Mouse (Mus musculus) erythroblast, embryonic 14.5 days (primary cell): Measurements from ENCODE around the gene Macrod1. TPM values are rescaled to one million over a fixed set of nuclear protein-coding genes. Genes with fewer than 3 reads are reported as not detected.

Experiments used
- H3K27me3 ChIP-seq: 2 replicates; pipeline ENCODE4 v1.6.1; 2012; ENCODE audit warnings: inconsistent platforms; ENCODE audit not compliant: control insufficient read depth
- H3K36me3 ChIP-seq: 2 replicates; pipeline ENCODE4 v1.6.1; 2012; ENCODE audit warnings: mild to moderate bottlenecking, inconsistent platforms; ENCODE audit not compliant: control insufficient read depth
- H3K4me1 ChIP-seq: 2 replicates; pipeline ENCODE4 v1.6.1; 2012; ENCODE audit warnings: inconsistent platforms; ENCODE audit not compliant: control insufficient read depth
- H3K4me3 ChIP-seq: replicated peaks from 2 replicates; pipeline ENCODE3; 2012; ENCODE audit warnings: moderate library complexity, mild to moderate bottlenecking, inconsistent platforms
- H3K9me3 ChIP-seq: 2 replicates; pipeline ENCODE4 v1.6.1; 2012; ENCODE audit warnings: low read length, inconsistent platforms, mixed read lengths; ENCODE audit not compliant: control insufficient read depth
- GATA1 ChIP-seq: IDR thresholded peaks from 2 replicates; pipeline ENCODE4 v1.6.1; 2012; ENCODE audit warnings: low read length, inconsistent platforms, mixed read lengths
- TAL1 ChIP-seq: IDR thresholded peaks from 3 replicates; pipeline ENCODE4 v1.6.1; 2012; ENCODE audit warnings: low read length, inconsistent platforms, mixed read lengths
- polyA plus RNA-seq: library from polyadenylated mRNA; stranded (reverse); fragments of >175 nt; gene quantifications from 2 replicates; pipeline ENCODE4 v1.2.3, GENCODE M21; 2012

Gene Macrod1
- polyA plus RNA-seq, 1 experiment = 2.0 TPM

GRCm38 (mm10) chr19:7140856-7141421 is 84.3 kb downstream of the Macrod1 start:
- H3K4me3 ChIP-seq = no peak overlapping the region
- no peaks in the 10 kb centered on the region for H3K9me3 ChIP-seq
- peaks cover 63% of the 10 kb centered on the region for H3K27me3 ChIP-seq
- no peak for TF ChIP-seq GATA1
- TF ChIP-seq TAL1 = no peak
- H3K36me3 ChIP-seq = no peaks in the 10 kb centered on the region
- peaks cover 20% of the 10 kb centered on the region for H3K4me1 ChIP-seq

- TF ChIP-seq GATA1 (no peak), TAL1 (no peak)
- Histone ChIP-seq H3K4me3 (no peak overlapping the region), H3K9me3 (no peaks in the 10 kb centered on the region), H3K4me1 (peaks cover 19% of the 10 kb centered on the region), H3K36me3 (no peaks in the 10 kb centered on the region), H3K27me3 (peaks cover 63% of the 10 kb centered on the region)
Measured at GRCm38 (mm10) chr19:7142207-7142915, 85.8 kb downstream of the Macrod1 start.

DNA sequence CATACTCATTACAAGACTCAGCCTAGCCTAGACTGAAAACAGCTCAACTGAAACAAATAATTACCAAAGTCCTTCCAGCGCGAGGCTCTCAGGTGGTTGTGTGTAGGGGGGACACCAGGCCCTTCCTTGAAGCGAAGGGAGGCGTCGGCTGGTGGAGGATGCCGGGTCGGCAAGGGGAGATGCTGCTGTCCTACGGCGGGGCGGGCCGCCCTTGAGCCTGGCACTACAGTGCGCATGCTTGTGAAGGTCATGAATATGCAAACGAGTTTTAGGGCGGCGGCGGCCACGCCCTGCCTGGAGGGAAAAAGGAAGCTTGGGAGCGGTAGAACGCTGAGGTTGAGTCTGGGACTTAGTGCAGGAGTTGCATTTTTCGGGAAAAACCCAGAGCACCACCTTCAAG is 87.2 kb downstream of the Macrod1 start:
- H3K27me3 ChIP-seq = peaks cover 67% of the 10 kb centered on the region
- peaks cover 19% of the 10 kb centered on the region for H3K4me1 ChIP-seq
- H3K4me3 ChIP-seq = peak overlapping the region; percentile 48
- H3K9me3 ChIP-seq = no peaks in the 10 kb centered on the region
- TF ChIP-seq GATA1 (no peak), TAL1 (no peak)
- no peaks in the 10 kb centered on the region for H3K36me3 ChIP-seq

DNA sequence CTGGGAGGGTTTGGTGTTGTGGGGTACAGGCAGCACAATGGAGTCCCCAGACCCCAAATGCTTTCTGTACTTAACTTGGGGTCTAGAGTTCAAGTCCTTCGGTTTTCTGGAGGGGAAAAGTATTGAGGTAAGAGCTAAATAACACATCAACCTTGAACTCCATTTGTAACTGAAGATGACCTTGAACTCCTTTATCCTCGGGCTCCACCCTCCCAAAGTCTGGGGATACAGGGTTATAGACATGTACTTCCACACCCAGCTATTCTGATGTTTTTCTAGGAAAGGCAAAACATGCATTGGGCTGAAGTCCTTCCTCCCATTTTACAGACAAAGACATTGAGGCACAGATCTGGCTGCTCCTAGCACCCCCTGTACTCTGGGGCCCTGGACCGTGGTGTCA is 87.8 kb downstream of the Macrod1 start:
- Histone ChIP-seq H3K27me3 (peaks cover 72% of the 10 kb centered on the region), H3K9me3 (no peaks in the 10 kb centered on the region)

DNA sequence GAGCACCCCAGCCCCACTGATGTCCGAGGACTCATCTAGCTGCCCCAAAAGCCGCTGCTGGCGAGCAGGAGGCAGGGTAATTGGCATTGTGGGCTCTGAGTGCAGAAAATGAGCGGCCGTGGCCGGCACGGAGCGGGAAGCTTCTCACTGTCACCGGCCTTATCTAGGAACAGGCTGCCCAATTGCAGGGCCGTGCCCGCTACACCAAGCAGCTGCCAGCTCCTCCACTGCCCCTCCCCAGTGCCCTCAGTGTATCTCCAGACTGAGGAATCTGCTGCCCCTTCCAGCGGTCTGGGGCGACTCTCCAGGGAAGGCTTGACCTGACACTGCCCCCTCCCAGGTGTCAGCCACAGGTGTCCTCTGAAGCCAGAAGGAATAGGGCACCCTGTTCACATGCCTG is 89.8 kb downstream of the Macrod1 start:
- Histone ChIP-seq H3K4me1 (peaks cover 19% of the 10 kb centered on the region), H3K27me3 (peaks cover 74% of the 10 kb centered on the region)
- TF ChIP-seq GATA1 = no peak
- no peak for TF ChIP-seq TAL1

More for the DNA sequence above, 87.8 kb downstream of the Macrod1 start:
- Histone ChIP-seq H3K4me1 (peaks cover 19% of the 10 kb centered on the region), H3K4me3 (no peak overlapping the region), H3K36me3 (no peaks in the 10 kb centered on the region)
- TF ChIP-seq GATA1 (no peak), TAL1 (no peak)

GRCm38 (mm10) chr19:7148096-7148495 is 91.5 kb downstream of the Macrod1 start:
- H3K4me3 ChIP-seq = no peak overlapping the region
- peaks cover 20% of the 10 kb centered on the region for H3K4me1 ChIP-seq
- peaks cover 60% of the 10 kb centered on the region for H3K27me3 ChIP-seq
- no peak for TF ChIP-seq GATA1
- no peak for TF ChIP-seq TAL1
- no peaks in the 10 kb centered on the region for H3K36me3 ChIP-seq
- no peaks in the 10 kb centered on the region for H3K9me3 ChIP-seq

More for the DNA sequence above, 89.8 kb downstream of the Macrod1 start:
- H3K36me3 ChIP-seq = no peaks in the 10 kb centered on the region
- no peak overlapping the region for H3K4me3 ChIP-seq
- H3K9me3 ChIP-seq = no peaks in the 10 kb centered on the region

GRCm38 (mm10) chr19:7148541-7149085 is 92.0 kb downstream of the Macrod1 start:
- no peaks in the 10 kb centered on the region for H3K36me3 ChIP-seq
- H3K9me3 ChIP-seq = no peaks in the 10 kb centered on the region
- H3K4me1 ChIP-seq = peaks cover 19% of the 10 kb centered on the region
- H3K4me3 ChIP-seq = no peak overlapping the region
- peaks cover 55% of the 10 kb centered on the region for H3K27me3 ChIP-seq
- TF ChIP-seq TAL1 = no peak
- TF ChIP-seq GATA1 = no peak

- H3K9me3 ChIP-seq = no peaks in the 10 kb centered on the region
- H3K4me3 ChIP-seq = no peak overlapping the region
- H3K27me3 ChIP-seq = peaks cover 49% of the 10 kb centered on the region
- peaks cover 13% of the 10 kb centered on the region for H3K4me1 ChIP-seq
- no peak for TF ChIP-seq GATA1
- H3K36me3 ChIP-seq = no peaks in the 10 kb centered on the region
Measured at GRCm38 (mm10) chr19:7149158-7149685, 92.6 kb downstream of the Macrod1 start.

DNA sequence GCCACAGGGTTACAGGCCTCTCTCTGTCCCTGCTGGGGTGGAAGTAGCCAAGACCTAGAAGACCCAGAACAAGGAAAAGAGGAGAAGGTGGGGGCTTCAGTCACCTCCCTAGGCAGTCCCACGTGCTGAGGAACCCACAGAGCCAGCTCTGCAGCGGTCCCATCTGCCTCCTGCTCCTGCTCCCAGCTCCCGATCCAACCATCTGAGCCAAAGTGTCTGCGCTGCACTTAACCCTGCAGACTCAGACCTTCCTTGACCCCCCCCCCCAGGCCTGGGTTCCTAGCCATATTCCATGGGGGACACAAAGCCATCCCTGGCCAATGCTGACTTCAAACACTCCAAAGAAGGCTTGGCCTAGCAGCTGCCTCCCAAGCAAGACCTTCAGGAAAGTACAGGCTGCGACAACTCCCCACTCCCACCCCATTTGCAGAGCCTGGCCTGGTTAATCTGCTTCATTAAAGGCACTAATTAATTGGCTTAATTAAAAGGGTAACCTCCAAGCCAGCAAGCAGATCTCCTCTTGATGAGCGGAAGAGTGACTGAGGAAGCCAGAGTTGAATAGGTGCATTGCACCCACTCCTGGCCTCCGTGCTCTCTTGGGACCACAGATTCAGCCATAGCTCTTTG is 94.8 kb downstream of the Macrod1 start:
- Histone ChIP-seq H3K4me1 (peaks cover 5% of the 10 kb centered on the region), H3K27me3 (peaks cover 27% of the 10 kb centered on the region), H3K4me3 (no peak overlapping the region), H3K9me3 (no peaks in the 10 kb centered on the region), H3K36me3 (no peaks in the 10 kb centered on the region)
- TF ChIP-seq GATA1 = no peak
- no peak for TF ChIP-seq TAL1
